Mouse (Mus musculus): ENCODE results near the gene Agbl4.
"Not testable (repeated sequence)": the region's sequence is repeated elsewhere in the genome, so short reads cannot be mapped to it uniquely, and the experiment has no call there.

Agbl4 gene

GRCm38 (mm10) chr4:110921013-110921412 lies 523.6 kb downstream of the Agbl4 start:
- DNase-seq (ENCODE audit: low spot score) = no peak

GRCm38 (mm10) chr4:111001641-111002040 lies 604.2 kb downstream of the Agbl4 start:
- no peak for DNase-seq (ENCODE audit: low spot score)

GRCm38 (mm10) chr4:111004719-111005479 lies 607.4 kb downstream of the Agbl4 start:
- DNase-seq (ENCODE audit: low spot score) = no peak

GRCm38 (mm10) chr4:111019376-111019775 lies 621.9 kb downstream of the Agbl4 start:
- no peak for DNase-seq (ENCODE audit: low spot score)

GRCm38 (mm10) chr4:111067330-111067729 lies 669.9 kb downstream of the Agbl4 start:
- no peak for DNase-seq (ENCODE audit: low spot score)

GRCm38 (mm10) chr4:111073738-111074497 lies 676.5 kb downstream of the Agbl4 start:
- DNase-seq (ENCODE audit: low spot score) = no peak

- no peak for DNase-seq (ENCODE audit: low spot score)
These were observed 677.3 kb downstream of the Agbl4 start for GRCm38 (mm10) chr4:111074701-111075154.

GRCm38 (mm10) chr4:111077810-111078209 lies 680.3 kb downstream of the Agbl4 start:
- DNase-seq (ENCODE audit: low spot score) = no peak

GRCm38 (mm10) chr4:111085330-111085729 lies 687.9 kb downstream of the Agbl4 start:
- no peak for DNase-seq (ENCODE audit: low spot score)

- DNase-seq (ENCODE audit: low spot score) = no peak
These were observed 739.0 kb downstream of the Agbl4 start for GRCm38 (mm10) chr4:111136217-111137147.

GRCm38 (mm10) chr4:111147748-111148147 lies 750.3 kb downstream of the Agbl4 start:
- DNase-seq (ENCODE audit: low spot score) = no peak

GRCm38 (mm10) chr4:111155859-111156258 lies 758.4 kb downstream of the Agbl4 start:
- DNase-seq (ENCODE audit: low spot score) = no peak

GRCm38 (mm10) chr4:111181478-111181877 lies 784.0 kb downstream of the Agbl4 start:
- no peak for DNase-seq (ENCODE audit: low spot score)

GRCm38 (mm10) chr4:111200100-111200499 lies 802.6 kb downstream of the Agbl4 start:
- no peak for DNase-seq (ENCODE audit: low spot score)

GRCm38 (mm10) chr4:111215191-111215762 lies 817.8 kb downstream of the Agbl4 start:
- DNase-seq (ENCODE audit: low spot score) = no peak

GRCm38 (mm10) chr4:111219030-111219429 lies 821.6 kb downstream of the Agbl4 start:
- not testable (repeated sequence) for DNase-seq (ENCODE audit: low spot score)

GRCm38 (mm10) chr4:111219543-111219942 lies 822.1 kb downstream of the Agbl4 start:
- not testable (repeated sequence) for DNase-seq (ENCODE audit: low spot score)

- DNase-seq (ENCODE audit: low spot score) = no peak
These were observed 836.4 kb downstream of the Agbl4 start for GRCm38 (mm10) chr4:111233849-111234248.

GRCm38 (mm10) chr4:111251917-111252316 lies 854.5 kb downstream of the Agbl4 start:
- no peak for DNase-seq (ENCODE audit: low spot score)

GRCm38 (mm10) chr4:111255499-111255898 lies 858.0 kb downstream of the Agbl4 start:
- DNase-seq (ENCODE audit: low spot score) = no peak

GRCm38 (mm10) chr4:111256931-111257330 lies 859.5 kb downstream of the Agbl4 start:
- DNase-seq (ENCODE audit: low spot score) = no peak

- DNase-seq (ENCODE audit: low spot score) = no peak
These were observed 883.5 kb downstream of the Agbl4 start for GRCm38 (mm10) chr4:111280936-111281335.
